Mouse (Mus musculus) cerebellum, adult 2 months (tissue): ENCODE results near the gene Hnrnpa3.

ENCODE experiments used
- CTCF ChIP-seq: fragments of 200-500 bp; IDR thresholded peaks from 2 replicates; pipeline ENCODE4 v1.5.1; 2011; ENCODE audit warnings: low read depth, mild to moderate bottlenecking, control low read depth, low read length, moderate library complexity, borderline replicate concordance; ENCODE audit not compliant: insufficient read depth
- POLR2A ChIP-seq: fragments of 200-500 bp; IDR thresholded peaks from 2 replicates; pipeline ENCODE4 v1.6.1; 2011; ENCODE audit warnings: low read length, control low read depth, borderline replicate concordance; ENCODE audit not compliant: insufficient read depth

DNA sequence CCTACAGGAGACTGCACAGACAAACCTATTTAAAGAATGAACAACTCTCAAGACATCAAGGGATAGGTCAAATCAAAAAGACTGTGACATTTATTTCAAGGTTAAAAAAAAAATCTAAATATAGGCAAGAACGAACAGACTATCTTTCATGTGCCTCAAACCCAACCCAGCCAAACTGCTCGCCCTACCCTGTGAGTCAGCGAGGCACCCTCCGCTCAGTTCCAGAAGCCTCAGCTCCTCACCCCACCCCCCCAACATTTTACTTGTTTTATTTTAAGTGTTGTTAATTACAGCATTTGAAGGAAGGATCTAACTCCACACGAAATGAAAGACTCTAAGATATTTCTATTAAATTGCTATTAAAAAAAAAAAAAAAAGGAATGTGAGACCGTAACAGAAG is 27.6 kb upstream of the Hnrnpa3 start:
- no peak for TF ChIP-seq CTCF
- no peak for TF ChIP-seq POLR2A
